Mouse (Mus musculus): ENCODE measurements around the gene Krt84. TPM values are rescaled to one million over a fixed set of nuclear protein-coding genes. Genes with fewer than 3 reads are reported as not detected.

The Krt84 gene
- polyA plus RNA-seq (2012; fragmentation: generic; extraction: Trizol): under 1 TPM in 1 of 2 experiments, not detected in 1; 0.04 TPM

GRCm38 (mm10) chr15:101532720-101533119, at the start of gene Krt84:
Krt84 (minus strand) TSS chr15:101532820.

GRCm38 (mm10) chr15:101573796-101574345, 41.3 kb upstream of the Krt84 start, which contains the start of gene Krt75:
Krt75 (minus strand) TSS chr15:101573904.

GRCm38 (mm10) chr15:101562850-101563249, 30.2 kb upstream of the Krt84 start, which contains the start of gene Krt90:
Krt90 (minus strand) TSS chr15:101562950.

GRCm38 (mm10) chr15:101550567-101550966, 17.9 kb upstream of the Krt84 start, which contains the start of gene Krt82:
Krt82 (minus strand) TSS chr15:101550667.

GRCm38 (mm10) chr15:101517161-101517560, 15.5 kb downstream of the Krt84 start, which contains the start of gene Gm49425:
Gm49425 (minus strand) TSS chr15:101517261.

GRCm38 (mm10) chr15:101491431-101491830, 41.2 kb downstream of the Krt84 start, which contains the start of gene Krt83:
Krt83 (minus strand) TSS chr15:101491512.

Other genes with a start within 250 kb of the Krt84 start
- 10 to 100 TPM; 73.1 to 87.9 TPM for gene Atg101, start 248.5 kb downstream of the Krt84 start, polyA plus RNA-seq (2012; fragmentation: generic; extraction: Trizol)
- under 1 TPM; 0.06 to 0.40 TPM for gene 6030408B16Rik, start 239.6 kb downstream of the Krt84 start, polyA plus RNA-seq (2012; fragmentation: generic; extraction: Trizol)
- 1 to 10 TPM in 1 of 2 experiments, under 1 TPM in 1; 0.46 to 5.3 TPM for gene Krt80, start 162.7 kb downstream of the Krt84 start, polyA plus RNA-seq (2012; fragmentation: generic; extraction: Trizol)
- under 1 TPM; 0.47 to 0.51 TPM for gene Krt7, start 121.8 kb downstream of the Krt84 start, polyA plus RNA-seq (2012; fragmentation: generic; extraction: Trizol)
- under 1 TPM; 0.08 to 0.27 TPM for gene Krt87, start 94.0 kb downstream of the Krt84 start, polyA plus RNA-seq (2012; fragmentation: generic; extraction: Trizol)
- gene Krt88, start 85.1 kb downstream of the Krt84 start, polyA plus RNA-seq (2012; fragmentation: generic; extraction: Trizol): under 1 TPM in 1 of 2 experiments, not detected in 1; 0.15 TPM
- under 1 TPM in 1 of 2 experiments, not detected in 1; 0.14 TPM for gene Krt81, start 69.1 kb downstream of the Krt84 start, polyA plus RNA-seq (2012; fragmentation: generic; extraction: Trizol)
- under 1 TPM in 1 of 2 experiments, not detected in 1; 0.06 TPM for gene Krt86, start 59.3 kb downstream of the Krt84 start, polyA plus RNA-seq (2012; fragmentation: generic; extraction: Trizol)
- under 1 TPM in 1 of 2 experiments, not detected in 1; 0.06 TPM for gene Krt83, start 41.3 kb downstream of the Krt84 start, polyA plus RNA-seq (2012; fragmentation: generic; extraction: Trizol)
- not detected for gene Gm49425, start 15.6 kb downstream of the Krt84 start, polyA plus RNA-seq (2012; fragmentation: generic; extraction: Trizol)
- not detected for gene Krt82, start 17.8 kb upstream of the Krt84 start, polyA plus RNA-seq (2012; fragmentation: generic; extraction: Trizol)
- gene Krt90, start 30.1 kb upstream of the Krt84 start, polyA plus RNA-seq (2012; fragmentation: generic; extraction: Trizol): not detected
- gene Krt75, start 41.1 kb upstream of the Krt84 start, polyA plus RNA-seq (2012; fragmentation: generic; extraction: Trizol): not detected
- not detected for gene Gm5414, start 95.4 kb upstream of the Krt84 start, polyA plus RNA-seq (2012; fragmentation: generic; extraction: Trizol)
- gene Gm5478, start 114.6 kb upstream of the Krt84 start, polyA plus RNA-seq (2012; fragmentation: generic; extraction: Trizol): not detected
- gene Krt6b, start 147.5 kb upstream of the Krt84 start, polyA plus RNA-seq (2012; fragmentation: generic; extraction: Trizol): not detected
- not detected for gene Krt6a, start 161.5 kb upstream of the Krt84 start, polyA plus RNA-seq (2012; fragmentation: generic; extraction: Trizol)
- under 1 TPM in 1 of 2 experiments, not detected in 1; 0.05 TPM for gene Krt5, start 180.1 kb upstream of the Krt84 start, polyA plus RNA-seq (2012; fragmentation: generic; extraction: Trizol)
- not detected for gene Krt71, start 210.3 kb upstream of the Krt84 start, polyA plus RNA-seq (2012; fragmentation: generic; extraction: Trizol)

Measured in C3H10T1/2 (cell line).